In genomic region chr13:72627391-72628321, GRCm38 (mm10) we compare ENCODE assay signal across 8 mouse cellular contexts. TPM values are rescaled to one million over a fixed set of nuclear protein-coding genes. Genes with fewer than 3 reads are reported as not detected.
DNase-seq lines count a peak whose midpoint lies in the region; ATAC-seq and TF ChIP-seq lines count a peak whose summit lies in the region.

No protein-coding gene starts in this region.

- ATAC-seq in activated CD4-positive, CD25-positive, alpha-beta regulatory T cell, adult 4 months, result no peak

- TF ChIP-seq CTCF in embryonic fibroblast, embryonic 13.5 days (IDR thresholded peaks at IDR 0.05; ENCODE audit: borderline replicate concordance, insufficient read depth, low read length), result no peak
- no peak for TF ChIP-seq CTCF in lung, adult 2 months (IDR thresholded peaks at IDR 0.05; ENCODE audit: insufficient read depth, low read length)
- TF ChIP-seq CTCF in small intestine, adult 2 months (IDR thresholded peaks at IDR 0.05; ENCODE audit: extremely low read depth, insufficient read length, insufficient replicate concordance, low read depth, low read length), result no peak

- peaks cover 3% of the 10 kb centered on the region; the same call in 1 of the 2 replicates for H3K4me1 ChIP-seq in embryonic fibroblast, embryonic 13.5 days (ENCODE audit: control insufficient read depth, insufficient read depth, low read length)
- H3K4me1 ChIP-seq in lung, adult 2 months (ENCODE audit: control insufficient read depth, insufficient read depth, low read length), result no peaks in the 10 kb centered on the region; the same call in 1 of the 2 replicates
- H3K4me1 ChIP-seq in small intestine, adult 2 months (ENCODE audit: control insufficient read depth, insufficient read depth, insufficient read length, low read length), result peaks cover 3% of the 10 kb centered on the region; the same call in 1 of the 2 replicates

- peak; percentile 67 for DNase-seq in ZHBTc4 (ENCODE audit: low read depth, low spot score)
- peak; percentile 74 for DNase-seq in kidney, adult 11 months
- peak; percentile 70 for DNase-seq in lung, adult 2 months
- no peak for DNase-seq in layer of hippocampus, postnatal 10 days (ENCODE audit: low spot score in 2 of 2)
- DNase-seq in ovary, postnatal 36 days (ENCODE audit: low spot score), result no peak

- H3K4me3 ChIP-seq in embryonic fibroblast, embryonic 13.5 days (ENCODE audit: insufficient read depth, low read length), result peak overlapping the region; percentile 82
- H3K4me3 ChIP-seq in lung, adult 2 months (replicated peaks; ENCODE audit: extremely low read depth, low read depth, low read length), result peak overlapping the region; percentile 66
- peak overlapping the region; percentile 41 for H3K4me3 ChIP-seq in small intestine, adult 2 months (ENCODE audit: low read depth, low read length)

- 3% methylated on average over 42 of the region's 42 CpGs for WGBS in lung, adult 2 months
- WGBS in small intestine, adult 2 months, result 4% methylated on average over 42 of the region's 42 CpGs

- H3K27me3 ChIP-seq in small intestine, adult 2 months (ENCODE audit: control insufficient read depth, insufficient read depth, low read length), result peaks cover 69% of the 10 kb centered on the region

- peak overlapping the region; percentile 96 for H3K27ac ChIP-seq in embryonic fibroblast, embryonic 13.5 days (ENCODE audit: insufficient read depth, low read length)
- H3K27ac ChIP-seq in small intestine, adult 2 months (ENCODE audit: insufficient read depth, low read depth, low read length), result no peak overlapping the region

- H3K36me3 ChIP-seq in small intestine, adult 2 months (ENCODE audit: control insufficient read depth, insufficient read depth, low read length), result no peaks in the 10 kb centered on the region

- 0 out of 2 replicates have a peak, but pooled peaks have one; percentile 7 for TF ChIP-seq POLR2A in embryonic fibroblast, embryonic 13.5 days (IDR thresholded peaks at IDR 0.05; ENCODE audit: low read depth, low read length)
- no peak for TF ChIP-seq POLR2A in lung, adult 2 months (IDR thresholded peaks at IDR 0.05; ENCODE audit: borderline replicate concordance, extremely low read depth, low read depth, low read length)
- no peak for TF ChIP-seq POLR2A in small intestine, adult 2 months (IDR thresholded peaks at IDR 0.05; ENCODE audit: low read depth, low read length)

RNA-seq across cellular contexts. Expression of gene Irx2, which starts 1.0 kb away (rescaled TPM):
- polyA plus RNA-seq in embryonic fibroblast, embryonic 13.5 days (2011; ENCODE audit: insufficient read length, low read depth, missing spikeins), result 47.3 and 50.8 TPM in 2 replicates
- polyA plus RNA-seq in lung, adult 2 months (2012; rRNA removed), result 62.3 and 147 TPM in 2 replicates
- 0.51 TPM in 1 of 2 replicates, not detected in the other for polyA plus RNA-seq in small intestine, adult 2 months (2012; rRNA removed)
- under 1 TPM; 0.40 to 0.80 TPM for total RNA-seq in layer of hippocampus, postnatal 10 days (2021)
- not detected for polyA plus RNA-seq in activated CD4-positive, CD25-positive, alpha-beta regulatory T cell, adult 4 months (2017; shearing (Covaris generic))

Comparison
In these comparisons a context has a peak if more than half of its experiments do, and no peak if none do; other contexts are left out.
1. DNase-seq: peak in ZHBTc4 (single experiment), kidney, adult 11 months (single experiment) and lung, adult 2 months (single experiment); none in layer of hippocampus, postnatal 10 days (0 of 2) and ovary, postnatal 36 days (single experiment).
2. RNA of gene Irx2, which starts 1.0 kb away (polyA plus RNA-seq): 62.3 to 147 TPM in lung, adult 2 months and 47.3 to 50.8 TPM in embryonic fibroblast, embryonic 13.5 days; 0.51 TPM in small intestine, adult 2 months and not detected in activated CD4-positive, CD25-positive, alpha-beta regulatory T cell, adult 4 months; every median in the first group is over 10 times any median in the second.
3. Peak in every context shown above with its lines, with median percentiles within 50 percentile points of each other: H3K4me3 ChIP-seq.